ENCODE assay signal across 28 mouse cellular contexts in the genomic region with DNA sequence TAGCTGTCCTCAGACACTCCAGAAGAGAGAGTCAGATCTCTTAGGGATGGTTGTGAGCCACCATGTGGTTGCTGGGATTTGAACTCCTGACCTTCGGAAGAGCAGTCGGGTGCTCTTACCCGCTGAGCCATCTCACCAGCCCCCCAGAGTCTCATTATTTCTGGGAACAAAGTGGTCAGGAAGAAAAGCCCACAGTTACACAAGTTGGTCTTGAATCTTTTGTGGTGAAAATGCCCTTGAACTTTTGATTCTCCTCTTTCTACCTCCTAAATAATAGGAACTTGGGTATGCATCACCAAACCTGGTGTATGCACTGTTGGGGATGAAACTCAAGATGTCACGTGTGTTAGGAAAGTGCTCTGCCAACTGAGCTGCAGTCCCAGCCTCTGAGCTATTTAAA. TPM values are rescaled to one million over a fixed set of nuclear protein-coding genes. Genes with fewer than 3 reads are reported as not detected.
"Had no signal": no experiment of that assay in that cellular context is flagged by ENCODE, and none has a peak within 500 bp of the region (broad histone marks: within the 10 kb centered on the region; RNA-seq: fewer than 3 reads in every experiment).

No protein-coding gene starts in this region.

- H3K4me3 ChIP-seq: limb, embryonic 12.5 days; limb, embryonic 15.5 days; liver, embryonic 12.5 days; liver, embryonic 15.5 days; midbrain, embryonic 12.5 days; midbrain, embryonic 15.5 days; neural tube, embryonic 13.5 days; stomach, embryonic 15.5 days had no signal

- H3K4me2 ChIP-seq: limb, embryonic 12.5 days; limb, embryonic 15.5 days; liver, embryonic 12.5 days; liver, embryonic 15.5 days; midbrain, embryonic 12.5 days; midbrain, embryonic 15.5 days; neural tube, embryonic 13.5 days; stomach, embryonic 15.5 days had no signal

- ATAC-seq: liver, embryonic 12.5 days; midbrain, embryonic 15.5 days had no signal

- H3K9ac ChIP-seq: limb, embryonic 12.5 days; limb, embryonic 15.5 days; liver, embryonic 12.5 days; liver, embryonic 15.5 days; midbrain, embryonic 12.5 days; midbrain, embryonic 15.5 days; neural tube, embryonic 13.5 days; stomach, embryonic 15.5 days had no signal

- DNase-seq: kidney, adult 11 months; kidney, adult 8-10 months; kidney, postnatal 14 days; kidney, postnatal 4 days; left cerebral cortex, postnatal 4 days; lung, adult 2 months; lung, postnatal 14 days; lung, postnatal 4 days; retina, postnatal 1 day; right cerebral cortex, postnatal 25 days; spleen, adult 18-20 months; thymus, postnatal 25 days had no signal

- H3K27me3 ChIP-seq: limb, embryonic 12.5 days; limb, embryonic 15.5 days; midbrain, embryonic 12.5 days; midbrain, embryonic 15.5 days; neural tube, embryonic 13.5 days; stomach, embryonic 15.5 days had no signal

- H3K9me3 ChIP-seq: limb, embryonic 12.5 days; limb, embryonic 15.5 days; liver, embryonic 12.5 days; liver, embryonic 15.5 days; midbrain, embryonic 12.5 days; midbrain, embryonic 15.5 days; neural tube, embryonic 13.5 days; stomach, embryonic 15.5 days had no signal

- H3K27ac ChIP-seq: limb, embryonic 12.5 days; limb, embryonic 15.5 days; liver, embryonic 12.5 days; liver, embryonic 15.5 days; midbrain, embryonic 12.5 days; midbrain, embryonic 15.5 days; neural tube, embryonic 13.5 days; stomach, embryonic 15.5 days had no signal

- H3K36me3 ChIP-seq: limb, embryonic 15.5 days; liver, embryonic 15.5 days; stomach, embryonic 15.5 days had no signal

RNA-seq across cellular contexts. Expression of gene Ptk6, which starts 10.7 kb away (rescaled TPM):
- total RNA-seq: layer of hippocampus, adult 18-20 months; layer of hippocampus, postnatal 14 days; left cerebral cortex, adult 8-10 months; left cerebral cortex, postnatal 4 days; megakaryocyte, adult 5-6 weeks had no signal
- polyA plus RNA-seq: kidney, embryonic 16.5 days; limb, embryonic 12.5 days; midbrain, embryonic 12.5 days; midbrain, embryonic 15.5 days; neural tube, embryonic 13.5 days had no signal

RNA-seq across cellular contexts. Expression of gene Srms, which starts 21.0 kb away (rescaled TPM):
- total RNA-seq: megakaryocyte, adult 5-6 weeks had no signal

RNA-seq across cellular contexts. Expression of gene Fndc11, which starts 27.9 kb away (rescaled TPM):
- total RNA-seq: layer of hippocampus, postnatal 14 days; left cerebral cortex, adult 8-10 months; left cerebral cortex, postnatal 14 days; left cerebral cortex, postnatal 4 days; megakaryocyte, adult 5-6 weeks had no signal
- polyA plus RNA-seq: neural tube, embryonic 13.5 days had no signal

RNA-seq across cellular contexts. Expression of gene Eef1a2, which starts 35.1 kb away (rescaled TPM):
- total RNA-seq: megakaryocyte, adult 5-6 weeks; neutrophil, adult 5-6 weeks had no signal
- polyA plus RNA-seq: limb, embryonic 15.5 days; liver, embryonic 12.5 days; liver, embryonic 15.5 days; thymus, postnatal 0 days had no signal
